Mouse (Mus musculus) E14TG2a.4 (cell line): ENCODE data around the gene Rnf115.

Source experiments
- CTCF ChIP-seq: conservative IDR thresholded peaks from 2 replicates; pipeline ENCODE4 v1.5.1; 2014; ENCODE audit warnings: low read length
- POU5F1 ChIP-seq: IDR thresholded peaks from 2 replicates; pipeline ENCODE4 v1.6.1; 2014; ENCODE audit warnings: low read length, borderline replicate concordance

DNA sequence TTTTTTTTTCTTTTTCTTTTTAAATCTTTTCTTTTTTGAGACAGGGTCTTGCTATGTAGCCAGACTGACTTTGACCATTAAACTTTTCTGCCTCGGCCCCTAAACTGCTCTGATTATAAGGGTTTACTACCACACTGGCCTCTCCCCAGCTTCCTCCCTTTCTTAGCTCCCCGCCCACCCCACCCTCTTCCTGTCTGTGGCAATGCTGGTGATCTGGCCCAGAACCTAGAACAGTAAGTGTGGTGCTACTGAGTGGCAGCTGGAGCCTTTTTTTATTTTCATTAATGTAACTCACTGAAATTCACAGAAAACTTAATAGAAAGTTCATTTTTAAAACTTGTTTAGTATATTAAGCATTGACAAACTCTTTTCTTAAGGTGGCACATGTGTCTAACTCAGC lies 11.6 kb upstream of the Rnf115 start:
- TF ChIP-seq CTCF (no peak), POU5F1 (no peak)
